Mouse (Mus musculus): ENCODE results near the gene Gata3. TPM values are rescaled to one million over a fixed set of nuclear protein-coding genes. Genes with fewer than 3 reads are reported as not detected.
A peak's percentile ranks its signal among the peaks of the same experiment; 100 is the strongest.

The Gata3 gene
- 1 to 10 TPM in 1 of 2 experiments, under 1 TPM in 1; 0.78 to 1.1 TPM for total RNA-seq (2021)
- long read RNA-seq: 0 reads

DNA sequence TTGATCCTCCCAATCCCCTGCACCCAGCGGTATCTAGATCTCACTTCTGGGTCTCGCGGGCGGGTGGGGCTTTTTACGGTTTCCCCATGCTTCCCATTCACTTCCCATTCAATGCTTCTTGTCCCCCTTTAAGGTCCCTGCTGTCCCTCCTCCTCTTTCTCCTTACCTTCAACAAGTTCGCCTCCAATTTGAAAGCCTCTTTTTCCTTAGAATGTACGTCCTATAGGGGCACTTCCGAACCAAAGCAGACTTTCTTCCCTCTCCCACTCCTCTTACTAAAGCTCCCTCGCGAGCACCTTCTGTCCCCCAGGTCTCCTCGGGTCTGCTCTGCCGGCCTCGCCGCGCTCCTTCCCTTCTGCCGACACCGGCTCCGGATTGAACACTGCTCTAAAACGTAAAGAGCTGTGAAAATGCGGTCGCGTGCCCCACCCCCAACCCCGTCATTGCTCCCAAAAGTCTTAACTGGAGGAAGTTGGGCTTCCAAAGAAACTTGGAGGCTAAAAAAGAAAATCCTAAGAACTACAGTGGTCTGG lies at the start of gene Gata3:
Gene Gata3 (minus strand): TSS at position 384 of the 533 bp plus-strand sequence.
- no peak for DNase-seq (ENCODE audit: low spot score in 2 of 2)

DNA sequence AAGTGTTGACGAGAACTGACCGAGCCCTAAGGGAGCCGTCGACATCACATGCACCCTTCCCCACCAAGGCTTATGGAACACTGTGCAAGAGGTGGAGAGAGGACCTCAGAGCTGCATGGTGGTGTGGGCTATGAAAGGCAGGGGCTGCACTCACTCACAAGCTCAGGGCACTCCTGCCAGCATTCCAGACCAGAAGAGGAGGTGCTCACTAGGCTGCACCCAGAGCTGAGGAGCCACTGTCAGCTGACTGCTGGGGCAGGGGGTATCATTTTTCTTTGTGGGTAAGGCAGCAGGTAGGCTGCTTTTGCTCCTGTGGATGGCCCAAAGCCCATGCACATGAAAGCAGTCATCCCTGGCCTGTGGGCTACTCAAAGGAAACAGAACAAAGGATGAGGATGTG lies 49.4 kb upstream of the Gata3 start:
- DNase-seq (ENCODE audit: low spot score in 2 of 2): no peak

DNA sequence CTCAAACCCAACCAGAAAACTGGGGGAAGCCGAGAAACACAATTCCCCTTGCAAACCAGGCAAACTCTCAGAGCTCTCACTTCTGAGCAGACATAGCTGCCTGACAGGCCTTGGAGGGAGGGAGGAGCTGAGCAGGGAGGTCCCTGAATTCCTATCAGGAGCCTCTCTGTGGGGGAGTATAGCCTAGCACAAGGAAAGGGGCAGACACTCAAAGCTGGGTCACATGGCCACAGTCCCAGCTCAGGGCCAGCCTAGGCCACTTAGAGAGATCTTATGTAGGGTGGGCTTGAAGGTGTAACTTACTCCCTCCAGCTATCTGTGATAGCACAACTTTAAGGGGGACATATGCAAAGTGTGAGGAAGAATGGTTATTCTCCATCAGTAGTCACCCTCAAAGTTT lies 46.1 kb upstream of the Gata3 start:
- DNase-seq (ENCODE audit: low spot score in 2 of 2): no peak

DNA sequence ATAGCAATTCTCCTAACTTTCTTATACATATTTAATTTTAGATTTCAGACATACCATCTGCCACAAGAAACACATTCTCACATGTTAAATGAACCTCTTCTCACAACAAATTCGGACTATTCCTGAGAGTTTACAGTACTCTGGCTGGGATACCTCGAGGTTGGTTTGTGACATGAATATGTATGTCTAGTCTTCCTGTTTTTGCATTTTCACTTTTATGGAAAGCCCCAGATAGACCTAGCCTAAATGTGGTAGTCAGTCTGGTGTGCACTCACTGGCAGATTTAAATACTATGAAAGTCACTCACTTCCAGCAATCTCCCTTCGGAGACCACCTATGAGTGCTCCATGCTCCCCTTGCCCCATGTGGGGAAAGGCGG lies 37.1 kb upstream of the Gata3 start:
- DNase-seq (ENCODE audit: low spot score in 2 of 2): no peak

DNA sequence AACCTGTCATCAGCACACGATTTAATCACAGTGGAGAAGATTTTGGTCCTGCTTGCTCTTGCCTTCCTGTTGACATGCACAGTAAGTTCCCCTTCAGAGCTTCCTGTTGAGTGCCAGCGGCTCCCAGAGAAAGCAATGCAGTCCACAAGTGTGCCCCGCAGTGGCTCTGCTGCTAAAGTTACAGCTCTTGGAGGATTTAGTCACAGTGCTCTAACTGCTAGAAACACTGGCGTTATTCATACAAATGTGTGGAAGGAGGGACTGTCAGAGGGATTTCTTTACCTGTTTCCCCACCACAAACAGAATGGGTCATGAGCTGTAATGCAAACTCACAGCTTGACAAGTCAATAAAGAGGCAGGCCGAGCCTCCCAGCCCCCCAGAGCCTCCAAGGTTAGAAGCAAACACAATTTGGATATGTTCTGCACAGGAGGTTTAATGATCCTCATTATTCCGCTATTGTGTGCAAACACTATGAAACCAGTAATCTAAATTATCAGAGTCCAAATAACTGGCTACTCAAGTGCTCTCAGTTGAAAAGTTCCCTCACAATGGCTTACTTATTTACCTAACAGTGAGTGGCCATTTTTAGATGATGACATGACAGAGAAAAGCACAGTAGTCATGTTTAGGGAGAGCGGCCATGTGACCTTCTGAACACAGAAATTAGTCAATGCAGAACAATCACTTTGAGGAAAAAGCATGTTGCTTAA lies 36.5 kb upstream of the Gata3 start:
- peak in 1 of 2 experiments; percentile 16 for DNase-seq (ENCODE audit: low spot score in 2 of 2)

DNA sequence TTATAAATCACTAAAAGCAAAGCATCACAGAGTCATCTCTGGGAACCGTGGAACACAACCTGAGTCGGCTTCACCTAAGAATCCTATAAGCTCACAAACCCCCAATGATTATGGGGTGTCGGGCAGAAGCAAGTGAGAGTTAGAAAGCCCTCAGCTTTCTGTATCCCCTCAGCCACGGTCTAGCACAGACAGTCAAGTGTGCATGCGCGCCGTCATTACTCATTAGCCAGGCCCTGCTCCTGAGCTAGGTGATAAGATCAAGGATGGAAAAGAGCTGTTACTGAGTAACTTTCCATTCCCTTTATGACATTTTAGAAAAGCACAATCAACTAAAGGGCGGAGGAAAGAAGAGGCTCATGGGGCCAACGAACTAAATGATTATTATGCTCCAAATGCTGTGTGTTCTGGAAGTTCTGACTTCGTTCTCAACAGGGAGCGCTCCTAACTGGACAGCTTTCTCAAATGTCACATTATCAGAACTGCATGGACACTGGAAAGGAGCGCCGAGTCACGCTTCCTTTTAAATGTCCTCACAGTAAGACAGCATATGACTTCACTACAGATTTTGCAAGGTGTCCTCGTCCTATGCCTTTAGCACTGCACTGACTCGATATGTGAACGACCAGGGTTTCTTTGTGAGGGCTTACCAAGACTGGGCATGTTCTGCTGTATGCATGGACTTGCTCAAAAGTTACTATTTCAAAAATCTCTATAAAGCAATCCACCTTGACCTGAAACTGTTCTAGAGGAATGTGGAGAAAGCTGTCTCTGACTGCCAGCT lies 29.0 kb upstream of the Gata3 start:
- DNase-seq (ENCODE audit: low spot score in 2 of 2): no peak

DNA sequence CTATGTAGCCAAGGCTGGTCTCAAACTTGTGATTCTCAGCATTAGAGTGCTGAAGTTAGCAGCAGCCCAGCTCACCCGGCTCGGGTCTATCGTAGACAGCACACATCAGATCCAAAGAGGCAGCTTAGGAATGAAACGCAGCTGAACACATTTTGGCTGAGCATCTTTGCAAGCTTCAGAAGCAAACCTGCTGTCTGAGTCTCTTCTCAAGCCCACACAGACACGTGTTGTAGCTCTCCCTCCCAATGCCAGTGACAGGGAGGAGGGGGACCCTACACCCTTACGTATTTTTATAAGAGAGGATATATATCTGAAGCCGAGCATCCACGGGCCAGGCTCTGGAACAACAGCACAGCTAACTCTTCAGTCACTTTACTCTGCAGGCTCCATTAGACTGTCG lies 27.8 kb upstream of the Gata3 start:
- DNase-seq (ENCODE audit: low spot score in 2 of 2): peak in 1 of 2 experiments; percentile 15

DNA sequence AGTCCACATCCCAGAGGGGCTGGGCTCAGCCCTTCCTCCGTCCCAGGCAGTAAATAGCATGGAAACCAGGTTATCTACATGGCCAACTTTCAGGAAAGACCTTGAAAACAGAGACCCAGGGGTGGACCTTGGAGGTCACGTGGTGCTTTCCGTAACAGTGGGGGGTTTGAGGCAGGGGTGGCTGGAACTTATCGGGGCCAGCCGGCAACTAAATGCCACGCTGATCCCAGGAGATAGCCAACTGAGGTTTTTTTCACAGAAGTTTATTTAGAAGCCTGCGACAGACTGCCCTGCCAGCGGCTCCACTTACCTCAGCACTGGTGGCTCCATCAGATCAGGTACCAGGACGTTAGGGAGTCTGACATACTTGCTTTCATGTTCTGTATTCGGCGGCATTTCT lies 16.2 kb upstream of the Gata3 start:
- no peak for DNase-seq (ENCODE audit: low spot score in 2 of 2)

DNA sequence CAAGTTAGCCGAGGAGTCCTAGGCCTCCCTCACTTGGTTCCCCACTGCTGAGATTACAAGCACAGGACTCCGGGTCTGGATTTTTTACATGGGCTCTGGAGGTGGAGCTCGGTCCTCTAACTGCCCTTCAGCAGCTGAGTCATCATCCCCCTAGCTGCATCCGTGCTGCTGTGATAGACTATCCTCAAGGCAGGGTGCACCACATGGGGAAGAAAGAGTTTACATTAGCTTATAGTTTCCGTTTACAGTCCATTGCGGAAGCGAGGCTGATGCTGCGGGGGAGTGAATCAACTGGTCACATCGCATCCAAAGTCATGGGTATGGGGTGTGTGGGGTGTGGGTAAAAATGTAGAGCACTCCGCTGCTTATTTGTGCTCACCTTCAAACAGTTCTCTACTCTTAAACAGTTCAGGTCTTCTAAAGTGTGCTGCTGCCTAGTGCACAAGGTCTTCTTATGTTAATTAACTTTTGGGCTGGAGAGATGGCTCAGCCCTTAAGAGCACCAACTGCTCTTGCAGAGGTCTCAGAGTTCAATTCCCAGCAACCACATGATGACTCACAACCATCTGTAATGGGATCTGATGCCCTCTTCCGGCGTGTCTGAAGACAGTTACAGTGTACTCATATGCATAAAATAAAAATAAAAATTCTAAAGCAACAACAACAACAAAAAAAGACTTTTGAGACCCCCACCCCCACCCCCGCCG lies 14.2 kb upstream of the Gata3 start:
- DNase-seq (ENCODE audit: low spot score in 2 of 2): no peak

DNA sequence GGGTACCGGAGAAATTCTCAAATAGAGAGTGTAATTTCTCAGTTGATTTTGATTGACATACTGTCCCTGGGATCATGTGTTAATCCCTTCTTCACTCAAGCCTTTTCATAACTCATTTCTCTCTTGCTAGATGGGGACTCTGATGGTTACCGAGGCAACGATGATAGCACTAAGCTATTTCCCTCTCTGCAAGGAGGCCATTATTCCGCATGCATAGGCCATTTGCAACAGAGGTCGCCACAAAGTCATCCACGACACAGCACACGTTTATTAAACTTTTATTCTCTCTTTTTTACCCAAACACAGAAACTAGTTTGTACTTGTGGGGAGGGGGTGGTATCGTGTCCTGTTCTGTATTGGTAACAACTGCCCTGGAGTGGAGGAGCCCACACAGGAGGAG lies 8.0 kb upstream of the Gata3 start:
- DNase-seq (ENCODE audit: low spot score in 2 of 2): no peak

DNA sequence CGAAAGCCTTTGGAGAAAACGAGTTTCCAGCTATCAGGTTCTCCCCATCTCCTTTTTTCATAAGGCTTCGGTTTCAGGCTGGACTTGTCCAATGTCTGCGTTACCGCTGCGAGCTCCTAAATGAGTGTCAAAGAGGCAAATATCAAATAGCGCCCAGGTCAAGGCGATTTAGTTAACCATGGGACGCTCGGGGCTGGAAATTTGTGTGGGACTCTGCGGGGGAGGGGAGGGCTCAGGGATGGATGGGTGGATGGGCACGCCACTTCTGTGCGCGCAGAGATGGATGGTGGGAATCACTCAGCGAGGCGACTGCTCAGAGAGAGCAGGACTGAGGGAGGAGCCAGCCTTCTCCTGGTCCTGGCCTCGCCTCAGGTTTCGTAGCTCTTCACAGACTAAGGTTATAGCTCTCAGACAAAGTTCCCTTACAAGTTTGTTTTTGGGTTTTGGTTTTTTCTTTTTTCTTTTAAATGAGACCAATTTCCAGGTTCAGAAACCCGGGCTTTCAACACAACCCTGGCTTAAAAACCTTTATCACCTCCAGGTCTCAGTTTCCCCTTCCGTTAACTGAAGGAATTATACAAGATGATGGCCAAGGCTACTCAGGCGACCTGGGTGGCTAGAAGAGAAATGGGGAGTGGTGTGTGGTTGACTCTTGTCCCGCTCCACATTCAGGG lies 6.4 kb upstream of the Gata3 start:
- DNase-seq (ENCODE audit: low spot score in 2 of 2): no peak

DNA sequence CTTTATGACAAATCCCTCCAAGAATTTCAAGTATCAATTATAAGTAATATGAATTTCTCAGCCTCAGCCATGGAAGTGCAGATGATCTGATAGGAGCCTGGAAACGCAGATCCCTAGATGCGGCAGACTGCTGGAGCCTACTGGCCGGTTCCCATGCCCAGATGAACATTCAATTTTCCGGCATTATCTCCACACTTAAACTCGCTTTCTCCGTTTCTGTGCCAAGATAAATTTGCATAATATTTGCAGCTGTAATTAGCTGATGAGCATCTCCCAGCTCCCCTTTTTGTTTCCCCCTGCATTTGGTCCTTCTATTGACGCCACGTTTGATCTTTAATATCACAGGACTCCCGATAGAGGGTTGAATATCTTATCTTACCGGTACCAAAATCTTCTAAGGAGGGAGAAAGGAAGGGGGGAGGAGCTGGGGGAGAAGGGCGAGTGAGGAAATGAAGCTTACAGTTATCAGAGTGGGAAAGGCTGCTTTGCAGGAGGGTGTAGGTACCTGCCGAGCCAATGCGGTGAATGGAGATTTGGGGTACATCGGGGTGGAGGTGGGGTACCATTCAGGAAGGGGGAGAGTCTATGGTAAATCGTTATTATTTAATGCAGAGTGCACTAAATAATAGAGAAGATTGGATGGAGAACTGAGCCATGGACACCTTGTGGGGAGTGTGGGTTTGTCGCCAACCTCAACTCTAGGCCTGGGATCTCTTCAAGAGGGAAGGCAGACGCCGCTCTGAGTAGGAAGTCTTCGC lies 5.2 kb upstream of the Gata3 start:
- DNase-seq (ENCODE audit: low spot score in 2 of 2): no peak

DNA sequence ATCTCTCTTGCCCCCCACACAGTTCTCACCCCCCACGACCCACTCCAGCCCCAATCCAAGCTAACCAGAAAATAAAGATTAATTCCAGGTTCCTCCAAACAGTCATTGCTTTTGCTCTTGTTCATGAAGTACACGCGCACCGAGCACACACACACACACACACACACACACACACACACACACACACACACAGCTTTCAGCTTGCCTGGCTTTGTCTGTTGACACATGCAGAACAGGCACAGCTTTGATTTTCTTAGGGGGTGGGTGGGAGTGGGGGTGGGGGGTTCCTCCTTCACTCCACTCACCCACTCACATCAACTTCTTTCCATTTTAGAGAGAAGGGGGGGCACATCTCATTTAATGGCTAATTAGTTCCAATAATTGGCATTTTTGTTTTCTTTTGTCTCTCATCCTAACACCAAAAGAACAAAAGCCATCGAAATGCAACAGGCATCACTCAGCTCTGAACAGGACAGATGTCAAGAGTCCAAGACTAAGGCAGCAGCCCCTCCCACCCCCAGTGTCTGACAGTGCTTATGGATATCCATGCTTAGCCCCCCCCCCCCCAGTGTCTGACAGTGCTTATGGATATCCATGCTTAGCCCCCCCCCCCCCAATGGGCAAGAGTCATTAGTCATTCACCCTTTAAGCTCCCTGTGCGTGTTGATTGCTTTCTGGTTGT lies 3.6 kb upstream of the Gata3 start:
- no peak for DNase-seq (ENCODE audit: low spot score in 2 of 2)

DNA sequence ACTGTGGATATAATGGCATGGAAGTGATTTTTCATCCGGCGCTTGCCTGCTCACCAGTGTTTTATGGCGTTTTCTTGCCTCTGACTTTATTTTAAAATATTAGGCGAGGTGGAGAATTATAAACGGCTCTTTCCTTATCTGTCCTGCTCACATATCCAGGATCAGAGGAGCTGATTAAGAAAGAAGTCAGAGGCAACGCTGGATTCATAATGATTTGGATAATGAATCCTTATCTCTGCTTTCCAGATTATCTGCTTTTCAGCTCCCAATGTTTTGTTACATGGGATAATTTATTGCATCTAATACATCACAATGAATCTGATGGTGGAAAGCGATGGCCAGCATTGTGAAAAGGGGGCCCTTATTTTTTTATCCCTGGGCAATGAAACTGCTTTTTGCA lies 2.7 kb upstream of the Gata3 start:
- no peak for DNase-seq (ENCODE audit: low spot score in 2 of 2)

DNA sequence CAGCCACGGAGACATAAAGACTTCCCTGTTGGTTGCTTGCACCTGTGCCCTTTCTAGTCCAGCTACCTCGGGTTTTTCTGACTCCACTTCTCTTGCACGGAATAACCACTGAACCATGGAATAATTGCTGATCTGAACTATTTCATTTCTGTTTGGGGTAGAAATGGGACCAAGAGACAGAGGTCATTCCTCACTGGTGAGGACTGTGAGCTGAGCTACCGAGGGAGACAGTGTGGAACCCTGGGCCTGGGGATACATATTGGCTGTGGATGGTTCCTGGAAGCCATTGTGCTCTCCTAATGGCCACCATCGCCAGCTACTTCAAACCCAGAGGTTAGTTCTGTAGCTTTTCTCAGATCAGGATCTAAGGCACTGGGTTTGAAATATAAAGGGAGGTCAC lies 1.1 kb upstream of the Gata3 start:
- DNase-seq (ENCODE audit: low spot score in 2 of 2): no peak

DNA sequence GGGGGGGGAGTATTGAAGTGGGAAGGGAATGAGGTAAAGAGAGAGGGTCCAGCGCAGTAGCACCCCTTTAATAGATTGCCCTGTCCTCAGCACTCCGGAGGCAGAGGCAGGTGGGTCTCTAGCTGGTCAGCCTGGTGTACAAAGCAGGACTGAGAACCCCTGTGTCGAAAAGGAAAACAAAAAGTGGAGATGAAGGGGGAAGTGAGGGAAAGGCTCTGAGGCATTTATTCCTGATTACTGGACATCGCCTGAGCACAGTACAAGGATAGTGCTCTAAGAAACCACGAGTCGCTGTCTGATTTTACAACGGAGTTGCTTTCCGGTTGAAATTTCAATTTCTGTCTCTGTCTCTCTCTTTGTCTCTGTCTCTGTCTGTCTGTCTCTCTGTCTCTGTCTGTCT lies 417 bp upstream of the Gata3 start:
- no peak for DNase-seq (ENCODE audit: low spot score in 2 of 2)

DNA sequence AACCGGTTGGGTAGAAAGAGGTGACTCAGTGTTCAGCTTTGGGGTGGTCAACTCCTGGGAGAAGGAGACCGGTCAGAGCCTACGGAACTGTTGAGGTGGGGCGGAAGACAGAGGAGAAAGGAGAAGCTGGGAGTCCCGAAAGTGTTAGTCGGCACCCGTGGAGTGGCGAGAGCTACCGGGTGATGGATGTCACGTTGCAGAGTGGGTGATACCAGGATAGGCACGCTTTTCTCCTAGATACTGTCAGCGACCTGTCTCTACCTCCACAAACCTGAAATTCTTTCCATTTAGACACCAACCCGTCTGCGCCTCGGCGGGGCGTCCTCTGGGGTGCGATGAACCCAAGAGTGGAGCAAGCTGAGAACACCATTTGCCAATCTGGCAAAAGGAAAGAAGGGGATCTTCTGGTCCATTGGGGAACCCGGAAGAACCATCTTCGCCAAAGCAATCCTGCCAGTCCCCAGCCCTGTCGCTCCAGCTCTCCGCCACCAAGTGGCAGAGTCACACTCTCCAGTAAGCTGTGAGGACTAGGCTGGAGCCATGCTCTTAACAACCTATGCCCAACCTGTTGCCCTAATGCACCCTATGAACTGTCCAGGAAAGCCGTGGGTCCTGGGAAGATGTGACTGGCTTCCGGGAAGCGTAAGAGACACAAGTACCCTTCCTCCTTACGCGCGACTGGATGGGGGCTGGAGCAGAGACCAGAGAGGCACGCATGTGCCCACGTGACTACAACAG lies 752 bp downstream of the Gata3 start, which contains the start of gene 9230102O04Rik:
Gene 9230102O04Rik (minus strand): TSS at position 628 of the 738 bp plus-strand sequence.
- no peak for DNase-seq (ENCODE audit: low spot score in 2 of 2)

DNA sequence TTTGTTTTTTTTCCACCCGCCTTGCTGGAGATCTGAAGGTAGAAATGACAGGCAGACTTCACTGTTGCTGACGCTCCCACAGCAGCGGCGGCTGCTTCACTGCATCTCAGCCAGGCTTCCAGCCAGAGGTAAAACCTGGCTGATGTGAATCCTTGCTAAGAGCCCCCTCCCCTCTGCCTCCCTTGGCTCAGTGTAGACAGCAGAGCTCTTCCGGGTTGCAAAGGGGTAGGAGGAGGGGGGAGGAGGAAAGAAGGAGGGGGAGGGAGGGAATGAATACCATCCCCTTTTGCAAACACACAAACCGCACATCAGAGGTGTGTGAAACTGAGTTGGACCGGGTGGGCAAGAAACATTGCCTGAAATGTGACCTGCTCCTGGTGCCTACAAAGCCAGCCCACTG lies 2.2 kb downstream of the Gata3 start:
- no peak for DNase-seq (ENCODE audit: low spot score in 2 of 2)

DNA sequence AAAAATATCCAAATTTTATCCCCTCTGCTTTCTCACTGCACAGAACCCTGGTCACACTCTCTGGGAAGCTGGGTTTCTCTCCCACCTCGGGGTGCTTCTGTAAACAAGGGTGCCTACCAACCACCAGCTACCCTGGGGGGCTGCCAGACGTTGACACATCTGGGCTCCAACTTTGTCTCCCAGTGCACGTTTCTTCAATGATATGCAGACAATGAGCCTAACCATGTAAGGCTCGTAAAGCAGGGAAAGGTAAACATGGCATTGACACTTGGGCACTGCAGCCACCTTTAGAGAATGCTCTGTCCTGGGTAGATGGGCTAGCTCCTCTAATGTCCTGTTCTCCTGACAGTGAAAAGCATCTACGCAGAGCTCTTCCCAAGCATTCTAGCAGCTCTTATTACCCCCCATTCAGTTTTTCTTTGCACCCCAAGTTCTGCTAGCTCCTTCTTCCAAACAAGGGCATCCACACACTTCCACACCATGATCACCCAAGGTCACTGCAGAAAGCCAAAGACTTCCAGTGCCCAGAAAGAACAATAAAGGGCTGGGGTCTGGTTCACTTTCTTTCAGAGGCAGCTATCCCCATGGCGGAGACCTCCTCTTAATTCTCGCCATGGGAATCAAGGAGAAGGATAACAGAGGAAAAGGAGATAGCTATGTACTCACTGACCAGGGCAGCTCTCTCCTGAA lies 2.8 kb downstream of the Gata3 start:
- no peak for DNase-seq (ENCODE audit: low spot score in 2 of 2)
